Mouse (Mus musculus): ENCODE measurements at regions not wholly inside any gene's neighbourhood (a gene's known extent, or its start where the extent isn't known, plus 50 kb on each side); places are given as distances from the start of the nearest gene placed in this dataset.

GRCm38 (mm10) chr2:45800131-45800530 lies 682.9 kb upstream of the Zeb2 start:
- Histone ChIP-seq H3K27ac (ENCODE audit: insufficient read depth, low read length) (no peak overlapping the region), H3K4me3 (ENCODE audit: extremely low read depth, insufficient read depth, insufficient read length) (no peak overlapping the region), H3K36me3 (ENCODE audit: control insufficient read depth, insufficient read depth, low read length) (no peaks in the 10 kb centered on the region), H3K27me3 (ENCODE audit: control insufficient read depth, insufficient read depth, low read length) (no peaks in the 10 kb centered on the region), H3K4me1 (ENCODE audit: control insufficient read depth, insufficient read depth, insufficient read length) (no peaks in the 10 kb centered on the region)
- DNase-seq (ENCODE audit: low read depth in 1 of 2, low spot score in 2 of 2) = no peak
- 85% methylated on average over 2 of the region's 2 CpGs for WGBS
- TF ChIP-seq CTCF (IDR thresholded peaks at IDR 0.05; ENCODE audit: extremely low read depth, insufficient read depth, insufficient read length, insufficient replicate concordance) (no peak), POLR2A (IDR thresholded peaks at IDR 0.05; ENCODE audit: low read depth, low read length) (no peak)

GRCm38 (mm10) chr2:45793561-45793960 lies 676.4 kb upstream of the Zeb2 start:
- no peaks in the 10 kb centered on the region for H3K27me3 ChIP-seq (ENCODE audit: control insufficient read depth, insufficient read depth, low read length)
- TF ChIP-seq POLR2A (IDR thresholded peaks at IDR 0.05; ENCODE audit: low read depth, low read length) (no peak), CTCF (IDR thresholded peaks at IDR 0.05; ENCODE audit: extremely low read depth, insufficient read depth, insufficient read length, insufficient replicate concordance) (no peak)
- 91% methylated on average over 3 of the region's 3 CpGs for WGBS
- H3K4me1 ChIP-seq (ENCODE audit: control insufficient read depth, insufficient read depth, insufficient read length) = no peaks in the 10 kb centered on the region
- H3K4me3 ChIP-seq (ENCODE audit: extremely low read depth, insufficient read depth, insufficient read length) = no peak overlapping the region
- no peak for DNase-seq (ENCODE audit: low read depth in 1 of 2, low spot score in 2 of 2)
- H3K27ac ChIP-seq (ENCODE audit: insufficient read depth, low read length) = no peak overlapping the region
- H3K36me3 ChIP-seq (ENCODE audit: control insufficient read depth, insufficient read depth, low read length) = no peaks in the 10 kb centered on the region

- H3K36me3 ChIP-seq (ENCODE audit: control insufficient read depth, insufficient read depth, low read length) = no peaks in the 10 kb centered on the region
- TF ChIP-seq CTCF (IDR thresholded peaks at IDR 0.05; ENCODE audit: extremely low read depth, insufficient read depth, insufficient read length, insufficient replicate concordance) (no peak), POLR2A (IDR thresholded peaks at IDR 0.05; ENCODE audit: low read depth, low read length) (no peak)
- 79% methylated on average over 4 of the region's 4 CpGs for WGBS
- no peak for DNase-seq (ENCODE audit: low read depth in 1 of 2, low spot score in 2 of 2)
- H3K4me3 ChIP-seq (ENCODE audit: extremely low read depth, insufficient read depth, insufficient read length) = no peak overlapping the region
- no peaks in the 10 kb centered on the region for H3K27me3 ChIP-seq (ENCODE audit: control insufficient read depth, insufficient read depth, low read length)
- H3K4me1 ChIP-seq (ENCODE audit: control insufficient read depth, insufficient read depth, insufficient read length) = no peaks in the 10 kb centered on the region
- H3K27ac ChIP-seq (ENCODE audit: insufficient read depth, low read length) = no peak overlapping the region
Measured at GRCm38 (mm10) chr2:45789739-45790138, 672.5 kb upstream of the Zeb2 start.

GRCm38 (mm10) chr2:45787732-45788390 lies 670.7 kb upstream of the Zeb2 start:
- no peaks in the 10 kb centered on the region for H3K36me3 ChIP-seq (ENCODE audit: control insufficient read depth, insufficient read depth, low read length)
- H3K4me1 ChIP-seq (ENCODE audit: control insufficient read depth, insufficient read depth, insufficient read length) = no peaks in the 10 kb centered on the region
- DNase-seq (ENCODE audit: low read depth in 1 of 2, low spot score in 2 of 2) = no peak
- no peak for TF ChIP-seq CTCF (IDR thresholded peaks at IDR 0.05; ENCODE audit: extremely low read depth, insufficient read depth, insufficient read length, insufficient replicate concordance)
- no peak for TF ChIP-seq POLR2A (IDR thresholded peaks at IDR 0.05; ENCODE audit: low read depth, low read length)
- 81% methylated on average over 16 of the region's 16 CpGs for WGBS
- H3K27me3 ChIP-seq (ENCODE audit: control insufficient read depth, insufficient read depth, low read length) = no peaks in the 10 kb centered on the region
- no peak overlapping the region for H3K27ac ChIP-seq (ENCODE audit: insufficient read depth, low read length)
- no peak overlapping the region for H3K4me3 ChIP-seq (ENCODE audit: extremely low read depth, insufficient read depth, insufficient read length)

GRCm38 (mm10) chr2:45786787-45787186 lies 669.6 kb upstream of the Zeb2 start:
- WGBS = 91% methylated on average over 6 of the region's 6 CpGs
- H3K27ac ChIP-seq (ENCODE audit: insufficient read depth, low read length) = no peak overlapping the region

GRCm38 (mm10) chr2:45785684-45786083 lies 668.5 kb upstream of the Zeb2 start:
- no peaks in the 10 kb centered on the region for H3K36me3 ChIP-seq (ENCODE audit: control insufficient read depth, insufficient read depth, low read length)
- 84% methylated on average over 2 of the region's 2 CpGs for WGBS
- TF ChIP-seq POLR2A (IDR thresholded peaks at IDR 0.05; ENCODE audit: low read depth, low read length) (no peak), CTCF (IDR thresholded peaks at IDR 0.05; ENCODE audit: extremely low read depth, insufficient read depth, insufficient read length, insufficient replicate concordance) (no peak)

More at GRCm38 (mm10) chr2:45786787-45787186, 669.6 kb upstream of the Zeb2 start:
- TF ChIP-seq CTCF (IDR thresholded peaks at IDR 0.05; ENCODE audit: extremely low read depth, insufficient read depth, insufficient read length, insufficient replicate concordance) (no peak), POLR2A (IDR thresholded peaks at IDR 0.05; ENCODE audit: low read depth, low read length) (no peak)
- Histone ChIP-seq H3K4me1 (ENCODE audit: control insufficient read depth, insufficient read depth, insufficient read length) (no peaks in the 10 kb centered on the region), H3K36me3 (ENCODE audit: control insufficient read depth, insufficient read depth, low read length) (no peaks in the 10 kb centered on the region), H3K4me3 (ENCODE audit: extremely low read depth, insufficient read depth, insufficient read length) (no peak overlapping the region), H3K27me3 (ENCODE audit: control insufficient read depth, insufficient read depth, low read length) (no peaks in the 10 kb centered on the region)
- no peak for DNase-seq (ENCODE audit: low read depth in 1 of 2, low spot score in 2 of 2)

GRCm38 (mm10) chr2:45783634-45784412 lies 666.6 kb upstream of the Zeb2 start:
- TF ChIP-seq CTCF (IDR thresholded peaks at IDR 0.05; ENCODE audit: extremely low read depth, insufficient read depth, insufficient read length, insufficient replicate concordance) = no peak
- TF ChIP-seq POLR2A (IDR thresholded peaks at IDR 0.05; ENCODE audit: low read depth, low read length) = no peak
- Histone ChIP-seq H3K4me1 (ENCODE audit: control insufficient read depth, insufficient read depth, insufficient read length) (no peaks in the 10 kb centered on the region), H3K4me3 (ENCODE audit: extremely low read depth, insufficient read depth, insufficient read length) (no peak overlapping the region), H3K27me3 (ENCODE audit: control insufficient read depth, insufficient read depth, low read length) (no peaks in the 10 kb centered on the region), H3K27ac (ENCODE audit: insufficient read depth, low read length) (no peak overlapping the region), H3K36me3 (ENCODE audit: control insufficient read depth, insufficient read depth, low read length) (no peaks in the 10 kb centered on the region)
- WGBS = 84% methylated on average over 9 of the region's 9 CpGs
- no peak for DNase-seq (ENCODE audit: low read depth in 1 of 2, low spot score in 2 of 2)

More at GRCm38 (mm10) chr2:45785684-45786083, 668.5 kb upstream of the Zeb2 start:
- no peak for DNase-seq (ENCODE audit: low read depth in 1 of 2, low spot score in 2 of 2)
- Histone ChIP-seq H3K27me3 (ENCODE audit: control insufficient read depth, insufficient read depth, low read length) (no peaks in the 10 kb centered on the region), H3K4me1 (ENCODE audit: control insufficient read depth, insufficient read depth, insufficient read length) (no peaks in the 10 kb centered on the region), H3K4me3 (ENCODE audit: extremely low read depth, insufficient read depth, insufficient read length) (no peak overlapping the region), H3K27ac (ENCODE audit: insufficient read depth, low read length) (no peak overlapping the region)
